Mouse (Mus musculus) E14TG2a.4 (cell line): ENCODE results near the gene H2al1j.

ENCODE experiments used
- H3K27me3 ChIP-seq: 2 replicates; pipeline ENCODE4 v1.6.1; 2014; ENCODE audit warnings: low read length, control low read depth; ENCODE audit not compliant: insufficient read depth
- H3K36me3 ChIP-seq: 2 replicates; pipeline ENCODE4 v1.6.1; 2014; ENCODE audit warnings: low read length, control low read depth; ENCODE audit not compliant: insufficient read depth
- H3K4me1 ChIP-seq: replicated peaks from 2 replicates; pipeline ENCODE4 v1.6.1; 2014; ENCODE audit warnings: low read depth, low read length, control low read depth
- H3K4me3 ChIP-seq: replicated peaks from 2 replicates; pipeline ENCODE4 v1.5.1; 2014; ENCODE audit warnings: mild to moderate bottlenecking, low read length
- H3K9me3 ChIP-seq: 2 replicates; pipeline ENCODE4 v1.6.1; 2014; ENCODE audit warnings: low read length, control low read depth
- CTCF ChIP-seq: conservative IDR thresholded peaks from 2 replicates; pipeline ENCODE4 v1.5.1; 2014; ENCODE audit warnings: low read length
- NANOG ChIP-seq: IDR thresholded peaks from 2 replicates; pipeline ENCODE4 v1.6.1; 2014; ENCODE audit warnings: borderline replicate concordance, low read length, mixed read lengths
- POU5F1 ChIP-seq: IDR thresholded peaks from 2 replicates; pipeline ENCODE4 v1.6.1; 2014; ENCODE audit warnings: low read length, borderline replicate concordance

Gene H2al1j

GRCm38 (mm10) chrX:11345762-11346161 lies 18.1 kb downstream of the H2al1j start:
- Histone ChIP-seq H3K4me1 (no peaks in the 10 kb centered on the region), H3K4me3 (no peak overlapping the region), H3K9me3 (no peaks in the 10 kb centered on the region), H3K27me3 (no peaks in the 10 kb centered on the region), H3K36me3 (no peaks in the 10 kb centered on the region)
- TF ChIP-seq POU5F1, result no peak
- TF ChIP-seq CTCF, result no peak

GRCm38 (mm10) chrX:11346756-11347155 lies 19.1 kb downstream of the H2al1j start:
- Histone ChIP-seq H3K4me3 (no peak overlapping the region), H3K4me1 (no peaks in the 10 kb centered on the region), H3K36me3 (no peaks in the 10 kb centered on the region), H3K9me3 (no peaks in the 10 kb centered on the region), H3K27me3 (no peaks in the 10 kb centered on the region)
- TF ChIP-seq NANOG (no peak), CTCF (no peak), POU5F1 (no peak)

- Histone ChIP-seq H3K9me3 (no peaks in the 10 kb centered on the region), H3K4me1 (no peaks in the 10 kb centered on the region), H3K36me3 (no peaks in the 10 kb centered on the region), H3K4me3 (no peak overlapping the region), H3K27me3 (no peaks in the 10 kb centered on the region)
- TF ChIP-seq POU5F1, result no peak
- no peak for TF ChIP-seq NANOG
- no peak for TF ChIP-seq CTCF
Measured at GRCm38 (mm10) chrX:11360823-11361222, 33.2 kb downstream of the H2al1j start.

DNA sequence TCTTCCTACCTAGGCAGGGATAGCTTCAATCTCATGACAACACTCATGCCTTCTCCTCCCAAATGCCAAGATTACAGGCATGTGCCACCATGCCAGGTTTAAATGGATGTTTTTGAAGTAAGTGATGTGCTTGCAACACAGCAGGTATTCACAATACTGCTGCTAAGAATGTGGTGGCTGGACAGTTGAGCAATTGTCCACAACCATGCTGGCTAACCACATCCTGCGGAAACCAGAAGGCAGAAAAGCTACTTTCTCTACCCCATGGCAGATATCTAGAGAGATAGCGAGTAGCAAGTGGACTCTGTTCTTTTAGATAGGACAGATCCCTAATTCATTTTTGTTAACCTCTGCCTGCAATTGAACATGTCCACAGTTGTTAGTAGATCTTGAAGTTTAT lies 33.6 kb downstream of the H2al1j start:
- Histone ChIP-seq H3K9me3 (no peaks in the 10 kb centered on the region), H3K27me3 (no peaks in the 10 kb centered on the region), H3K4me3 (no peak overlapping the region), H3K36me3 (no peaks in the 10 kb centered on the region), H3K4me1 (no peaks in the 10 kb centered on the region)
- TF ChIP-seq NANOG (no peak), POU5F1 (no peak), CTCF (no peak)

DNA sequence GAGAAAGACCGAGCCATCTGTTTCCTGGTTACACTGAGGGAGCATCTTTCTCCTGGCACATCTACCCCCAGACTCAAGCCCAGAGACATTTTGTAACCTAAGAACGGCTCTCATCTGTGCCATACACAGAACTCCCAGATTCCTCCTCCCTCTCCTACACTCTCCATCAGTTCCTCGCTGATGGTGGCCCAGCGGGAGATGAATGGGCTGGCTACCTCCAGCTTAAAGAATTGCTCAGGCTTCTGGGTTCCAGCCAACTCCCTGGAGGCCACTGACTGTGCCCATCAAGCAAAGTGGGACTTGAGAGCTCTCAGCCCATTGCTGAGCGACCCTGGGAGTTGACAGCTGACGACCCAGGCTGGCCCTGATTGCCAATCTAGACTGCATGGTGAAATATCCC lies 36.3 kb downstream of the H2al1j start:
- no peaks in the 10 kb centered on the region for H3K27me3 ChIP-seq
- no peak overlapping the region for H3K4me3 ChIP-seq
- no peaks in the 10 kb centered on the region for H3K9me3 ChIP-seq
- no peaks in the 10 kb centered on the region for H3K4me1 ChIP-seq
- TF ChIP-seq CTCF (no peak), POU5F1 (no peak), NANOG (no peak)
- no peaks in the 10 kb centered on the region for H3K36me3 ChIP-seq

DNA sequence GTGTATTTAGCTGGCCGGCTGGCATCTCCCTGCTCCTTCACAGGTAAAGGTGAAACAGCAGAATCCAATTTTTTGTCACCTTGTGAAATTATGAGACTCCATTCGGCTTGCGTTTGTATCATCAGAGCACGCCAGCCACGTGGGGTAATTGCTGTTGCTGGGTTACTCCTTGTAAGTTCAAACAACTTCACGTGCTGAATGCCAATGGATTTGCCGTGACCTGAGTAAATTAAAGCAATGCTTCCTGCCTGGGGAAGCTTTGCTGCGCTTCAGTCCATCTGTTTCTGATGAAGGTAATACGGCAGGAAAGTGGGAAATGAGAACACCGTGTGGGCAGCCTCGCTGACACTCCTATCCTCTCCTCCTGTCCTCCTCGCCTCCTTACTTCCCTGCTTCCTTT lies 37.5 kb downstream of the H2al1j start:
- Histone ChIP-seq H3K4me3 (no peak overlapping the region), H3K4me1 (no peaks in the 10 kb centered on the region), H3K27me3 (no peaks in the 10 kb centered on the region), H3K36me3 (no peaks in the 10 kb centered on the region), H3K9me3 (no peaks in the 10 kb centered on the region)
- TF ChIP-seq POU5F1 (no peak), NANOG (no peak), CTCF (no peak)
